Mouse (Mus musculus) left cerebral cortex, adult 2 months (tissue): ENCODE data around the gene Tbpl2. TPM values are rescaled to one million over a fixed set of nuclear protein-coding genes. Genes with fewer than 3 reads are reported as not detected.
A peak's percentile ranks its signal among the peaks of the same experiment; 100 is the strongest.

Experiments used
- DNase-seq, 2 experiments: peaks; one replicate each; pipeline ENCODE4 v3.0.0; 2021 to 2022; ENCODE audit warnings: low spot score in 2 of 2, mixed read lengths in 1 of 2; ENCODE audit errors: extremely low spot score in 1 of 2
- H3K27ac ChIP-seq: fragments of 200-600 bp; 2 replicates; pipeline ENCODE4 v1.8.1; 2022
- H3K4me3 ChIP-seq: fragments of 200-600 bp; 2 replicates; pipeline ENCODE4 v1.8.1; 2022
- CTCF ChIP-seq: fragments of 200-600 bp; IDR thresholded peaks from 2 replicates; pipeline ENCODE4 v1.8.1; 2022; ENCODE audit warnings: antibody characterized with exemption, mild to moderate bottlenecking, moderate library complexity
- intact Hi-C: fragments of 180-260 bp; cut with DNase I; formaldehyde crosslinking; loops from one replicate; pipeline ENCODE4 v1.15.1; 2025
- long read RNA-seq, 2 experiments: library from polyadenylated mRNA; stranded (forward); transcript quantifications; one replicate each; pipeline ENCODE4 v2.0.0; 2021; ENCODE audit warnings: borderline mapping rate in 2 of 2
- total RNA-seq, 2 experiments: library from RNA; stranded (reverse); gene quantifications; 2 replicates each; pipeline ENCODE4 v1.2.3; 2021

The Tbpl2 gene
- total RNA-seq = not detected
- long read RNA-seq, experiment 1 = 0 reads
- long read RNA-seq, experiment 2 = 0 reads

GRCm38 (mm10) chr2:24096495-24096894 is at the start of gene Tbpl2:
TSS of gene Tbpl2 (minus strand) at chr2:24096595.
- no peak for TF ChIP-seq CTCF
- no peak for DNase-seq
- intact Hi-C loops = no loop called here
- Histone ChIP-seq H3K27ac (no peak within 1 kb of the TSS), H3K4me3 (no peak within 1 kb of the TSS)

DNA sequence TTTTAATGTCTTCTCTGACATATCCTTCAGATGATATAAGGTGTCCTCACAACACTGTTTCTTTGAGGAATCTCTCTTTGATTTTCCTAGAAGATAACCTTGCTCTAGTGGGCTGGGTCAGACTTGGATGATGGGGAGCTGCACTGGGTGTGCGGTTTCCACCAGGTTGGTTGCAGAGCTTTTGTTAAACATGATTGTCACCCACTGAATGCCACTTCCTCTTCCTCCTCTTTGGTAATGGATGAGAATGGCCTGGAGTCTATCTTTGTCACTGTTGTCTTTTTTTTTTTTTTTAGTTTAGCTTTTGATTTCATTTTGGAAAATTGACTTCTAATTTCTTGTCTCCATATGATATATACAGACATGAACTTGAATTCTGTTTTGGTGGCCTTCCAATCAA is 38.0 kb upstream of the Tbpl2 start:
- H3K4me3 ChIP-seq = no peak overlapping the region
- H3K27ac ChIP-seq = no peak overlapping the region
- intact Hi-C loops = no loop called here
- TF ChIP-seq CTCF = no peak
- DNase-seq = no peak

DNA sequence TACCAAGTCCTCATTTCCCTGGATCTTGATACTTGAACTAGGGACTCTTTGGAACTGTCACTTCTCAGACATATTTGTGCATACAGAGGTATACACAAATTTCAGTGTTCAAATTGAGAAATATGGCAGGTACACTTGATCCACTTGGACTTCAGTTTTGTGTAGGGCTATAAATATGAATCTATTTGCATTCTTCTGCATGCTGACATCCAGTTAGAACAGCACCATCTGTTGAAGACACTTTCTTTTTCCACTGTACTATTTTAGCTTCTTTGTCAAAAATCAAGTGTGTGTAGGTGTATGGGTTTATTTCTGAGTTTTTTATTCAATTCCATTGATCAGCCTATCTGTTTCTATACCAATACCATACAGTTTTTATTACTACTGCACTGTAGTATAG is 12.7 kb upstream of the Tbpl2 start:
- DNase-seq = no peak

GRCm38 (mm10) chr2:24103619-24104289 is 7.4 kb upstream of the Tbpl2 start:
- no peak overlapping the region for H3K4me3 ChIP-seq
- no peak for DNase-seq
- no peak overlapping the region for H3K27ac ChIP-seq
- TF ChIP-seq CTCF = no peak
- intact Hi-C loops = no loop called here

More for the DNA sequence above, 12.7 kb upstream of the Tbpl2 start:
- no peak overlapping the region for H3K4me3 ChIP-seq
- H3K27ac ChIP-seq = peak overlapping the region; percentile 47; the same call in 1 of the 2 replicates
- intact Hi-C loops = no loop called here
- no peak for TF ChIP-seq CTCF

- TF ChIP-seq CTCF = no peak
- H3K4me3 ChIP-seq = no peak overlapping the region
- intact Hi-C loops = no loop called here
- no peak overlapping the region for H3K27ac ChIP-seq
- DNase-seq = no peak
Measured at GRCm38 (mm10) chr2:24090921-24091320, 5.5 kb downstream of the Tbpl2 start.

DNA sequence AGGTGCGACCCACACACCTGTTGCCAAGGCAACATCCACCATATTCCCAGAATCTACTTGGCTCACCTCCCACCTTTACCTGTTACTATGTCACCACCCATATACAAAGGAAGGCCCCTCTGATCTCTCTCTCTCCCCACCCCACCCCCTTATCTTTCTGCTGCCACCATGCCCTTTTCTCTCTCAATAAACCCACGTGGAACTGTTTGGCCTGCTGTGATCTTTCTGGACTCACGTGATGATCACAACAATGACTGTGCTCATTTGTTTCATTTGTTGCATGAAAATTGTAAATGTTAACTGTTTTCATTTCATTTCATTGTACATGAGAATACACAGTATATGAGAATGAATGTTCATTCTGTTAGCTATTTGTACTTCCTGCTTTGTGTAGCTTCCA is 45.9 kb downstream of the Tbpl2 start:
- no peak for TF ChIP-seq CTCF
- Histone ChIP-seq H3K27ac (no peak overlapping the region), H3K4me3 (no peak overlapping the region)
- intact Hi-C loops = no loop called here
- DNase-seq = no peak

DNA sequence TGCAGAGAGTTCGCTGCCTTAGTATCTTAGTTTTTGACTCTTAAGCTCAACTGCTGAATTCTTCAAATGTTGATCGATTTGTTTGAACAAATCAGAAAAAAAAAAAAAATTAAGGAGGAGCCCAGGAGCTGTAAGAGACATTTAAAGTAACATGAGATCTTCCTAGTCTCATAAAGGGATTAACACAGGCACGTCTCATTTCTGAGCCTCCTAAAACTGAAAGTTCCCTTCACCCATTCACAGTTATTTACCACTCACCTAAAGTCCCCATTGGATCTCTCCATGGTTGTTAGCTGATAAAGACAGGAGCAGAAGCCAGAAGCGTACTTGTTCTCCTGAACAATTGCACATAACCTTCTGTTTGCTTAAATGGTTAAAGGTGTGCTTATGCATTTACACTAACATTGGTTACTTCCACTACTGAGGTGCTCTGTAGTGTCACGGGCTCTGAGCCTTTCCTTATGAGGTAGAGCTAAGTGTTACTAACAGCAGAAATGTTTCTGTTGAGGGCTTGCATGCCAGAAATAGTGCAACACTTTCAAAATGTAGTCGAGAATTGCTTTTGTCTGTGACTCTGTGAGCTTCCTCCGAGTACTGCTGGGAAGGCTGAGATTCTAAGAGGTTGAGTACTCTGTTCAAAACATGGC is 46.9 kb downstream of the Tbpl2 start, which contains the start of gene Hnmt:
TSS of gene Hnmt (minus strand) at position 51 of the 647 bp plus-strand sequence.
- Histone ChIP-seq H3K4me3 (peak within 1 kb of the TSS; percentile 60), H3K27ac (peak within 1 kb of the TSS; percentile 95)
- DNase-seq = no peak
- TF ChIP-seq CTCF = no peak
- intact Hi-C loops = no loop called here

- peak; percentile 48 to 58 for DNase-seq
- peak overlapping the region; percentile 60 for H3K4me3 ChIP-seq
- TF ChIP-seq CTCF = no peak
- H3K27ac ChIP-seq = peak overlapping the region; percentile 95
- intact Hi-C loops = no loop called here
Measured at GRCm38 (mm10) chr2:24048480-24049097, 47.8 kb downstream of the Tbpl2 start.

- no peak for DNase-seq
- intact Hi-C loops = no loop called here
- TF ChIP-seq CTCF = no peak
- Histone ChIP-seq H3K27ac (peak overlapping the region; percentile 95), H3K4me3 (peak overlapping the region; percentile 60)
Measured at GRCm38 (mm10) chr2:24047551-24048479, 48.6 kb downstream of the Tbpl2 start.

DNA sequence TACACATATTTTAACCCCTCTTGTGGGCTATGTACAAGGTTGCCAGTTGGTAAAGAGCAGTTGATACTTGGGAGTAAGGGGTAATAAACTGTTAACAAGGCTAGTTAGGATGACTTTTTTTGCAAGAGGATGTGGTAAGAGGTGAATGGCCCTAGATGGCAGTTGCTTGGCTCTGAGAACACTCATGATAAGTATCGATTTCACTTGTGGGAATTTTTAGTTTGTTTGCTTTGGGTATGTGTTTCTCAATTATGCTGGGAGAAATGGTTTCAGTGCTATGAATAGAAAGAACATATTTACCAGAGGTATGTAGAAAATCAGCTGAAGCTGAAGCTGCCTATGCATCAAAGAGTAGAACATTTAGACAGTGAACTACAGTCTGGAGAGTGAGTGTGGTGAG is 53.5 kb downstream of the Tbpl2 start:
- no peak for TF ChIP-seq CTCF
- DNase-seq = no peak
- H3K4me3 ChIP-seq = no peak overlapping the region
- intact Hi-C loops = no loop called here
- H3K27ac ChIP-seq = no peak overlapping the region

DNA sequence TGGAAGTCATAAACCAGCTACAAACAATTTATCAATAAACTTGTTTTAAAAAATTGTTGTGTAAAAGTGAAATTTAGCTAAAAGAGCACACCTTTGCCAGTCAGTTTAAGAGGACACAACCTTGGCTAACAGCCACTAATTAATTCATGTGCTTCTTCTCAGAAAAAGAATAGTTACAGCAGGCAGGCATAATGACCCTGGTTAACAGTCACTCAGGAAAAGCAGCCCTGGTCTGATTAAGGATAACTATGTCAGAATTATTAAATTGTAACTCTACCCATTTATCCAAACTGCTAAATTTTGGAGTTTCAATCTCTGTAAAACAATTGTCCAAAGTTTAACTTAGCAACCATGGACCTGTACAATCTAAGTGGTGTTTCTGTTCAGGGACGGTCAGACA is 55.9 kb downstream of the Tbpl2 start:
- no peak for TF ChIP-seq CTCF
- intact Hi-C loops = no loop called here
- DNase-seq = no peak
- Histone ChIP-seq H3K4me3 (no peak overlapping the region), H3K27ac (no peak overlapping the region)

Other genes with a start within 250 kb of the Tbpl2 start
- 10 to 100 TPM; 19.2 to 19.3 TPM for gene Hnmt, start 47.2 kb downstream of the Tbpl2 start, total RNA-seq
- gene Il1f8, start 56.6 kb upstream of the Tbpl2 start, total RNA-seq = not detected
- not detected for gene Il1f9, start 89.9 kb upstream of the Tbpl2 start, total RNA-seq
- not detected for gene Il1f6, start 118.8 kb upstream of the Tbpl2 start, total RNA-seq
- not detected for gene Il1f5, start 180.4 kb upstream of the Tbpl2 start, total RNA-seq
- gene Il1f10, start 194.6 kb upstream of the Tbpl2 start, total RNA-seq = not detected
- gene Il1rn, start 240.3 kb upstream of the Tbpl2 start, total RNA-seq = not detected